Mouse (Mus musculus): ENCODE measurements around the gene Icam4. TPM values are rescaled to one million over a fixed set of nuclear protein-coding genes. Genes with fewer than 3 reads are reported as not detected.
"Not testable (repeated sequence)": the region's sequence is repeated elsewhere in the genome, so short reads cannot be mapped to it uniquely, and the experiment has no call there.

Gene Icam4
- polyA plus RNA-seq, 1 experiment from 2014 or later: 1.0 TPM

DNA sequence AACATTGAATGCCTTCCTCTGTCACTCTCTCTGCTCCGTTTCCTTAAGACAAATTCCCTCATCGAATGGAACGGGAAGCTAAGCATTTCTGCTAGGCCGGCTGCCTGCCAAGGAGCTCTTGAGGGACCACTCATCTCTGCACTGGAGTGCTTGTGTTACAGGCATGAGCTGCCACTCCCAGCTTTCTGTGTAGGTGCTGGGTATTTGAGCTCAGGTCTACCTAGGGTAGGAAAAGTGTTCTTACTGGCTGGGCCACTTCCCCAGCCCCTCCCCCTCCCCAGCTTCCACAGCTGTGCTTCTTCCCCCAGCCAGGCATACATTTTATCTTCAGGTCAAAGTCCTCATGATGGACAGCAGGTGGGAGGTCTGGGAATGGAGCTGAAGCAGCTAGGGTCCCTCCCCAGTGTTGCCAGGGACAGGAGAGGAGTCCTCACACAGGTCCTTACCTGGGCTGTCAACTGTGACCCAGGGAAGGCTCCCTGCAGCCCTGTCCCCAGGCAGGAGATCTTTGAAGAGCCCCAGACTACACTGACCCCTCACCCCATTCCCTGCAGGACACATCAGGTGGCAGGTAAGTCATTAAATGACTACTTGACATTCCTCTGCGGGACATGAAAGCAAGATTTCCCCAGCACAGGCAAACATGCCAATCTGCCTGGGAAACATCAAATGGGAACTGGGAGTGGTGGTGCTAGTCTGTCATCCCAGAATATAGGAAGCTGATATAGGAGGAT lies 35.8 kb upstream of the Icam4 start:
- WGBS: 20% methylated on average over 5 of the region's 5 CpGs
- H3K4me2 ChIP-seq (replicated peaks; ENCODE audit: low read depth, low read length): no peak overlapping the region

GRCm38 (mm10) chr9:20995069-20995468 lies 34.1 kb upstream of the Icam4 start:
- no peak overlapping the region for H3K4me3 ChIP-seq (ENCODE audit: low read depth, low read length)
- no peak overlapping the region for H3K9ac ChIP-seq (replicated peaks; ENCODE audit: low read depth, low read length)
- no peak for ATAC-seq (ENCODE audit: insufficient number of reproducible peaks, insufficient read depth, low FRiP score, low read depth)
- H3K4me1 ChIP-seq (ENCODE audit: control insufficient read depth, insufficient read depth, low read length): peaks cover 11% of the 10 kb centered on the region
- no peaks in the 10 kb centered on the region for H3K36me3 ChIP-seq (ENCODE audit: control insufficient read depth, insufficient read depth, low read length)
- no peak overlapping the region for H3K4me2 ChIP-seq (replicated peaks; ENCODE audit: low read depth, low read length)
- WGBS: 72% methylated on average over 3 of the region's 3 CpGs
- H3K27me3 ChIP-seq (ENCODE audit: control insufficient read depth, insufficient read depth, low read length): no peaks in the 10 kb centered on the region
- H3K27ac ChIP-seq (ENCODE audit: low read length): no peak overlapping the region
- H3K9me3 ChIP-seq (ENCODE audit: control insufficient read depth, low read depth, low read length): no peaks in the 10 kb centered on the region

More for the DNA sequence above, 35.8 kb upstream of the Icam4 start:
- Histone ChIP-seq H3K9ac (replicated peaks; ENCODE audit: low read depth, low read length) (no peak overlapping the region), H3K27me3 (ENCODE audit: control insufficient read depth, insufficient read depth, low read length) (no peaks in the 10 kb centered on the region), H3K4me1 (ENCODE audit: control insufficient read depth, insufficient read depth, low read length) (peaks cover 11% of the 10 kb centered on the region), H3K4me3 (ENCODE audit: low read depth, low read length) (no peak overlapping the region), H3K9me3 (ENCODE audit: control insufficient read depth, low read depth, low read length) (no peaks in the 10 kb centered on the region), H3K36me3 (ENCODE audit: control insufficient read depth, insufficient read depth, low read length) (no peaks in the 10 kb centered on the region), H3K27ac (ENCODE audit: low read length) (peak overlapping the region; percentile 11; the same call in 1 of the 2 replicates)
- peak; percentile 79 for ATAC-seq (ENCODE audit: insufficient number of reproducible peaks, insufficient read depth, low FRiP score, low read depth)

- 85% methylated on average over 8 of the region's 8 CpGs for WGBS
- no peaks in the 10 kb centered on the region for H3K9me3 ChIP-seq (ENCODE audit: control insufficient read depth, low read depth, low read length)
- H3K9ac ChIP-seq (replicated peaks; ENCODE audit: low read depth, low read length): no peak overlapping the region
- peaks cover 4% of the 10 kb centered on the region for H3K4me1 ChIP-seq (ENCODE audit: control insufficient read depth, insufficient read depth, low read length)
- ATAC-seq (ENCODE audit: insufficient number of reproducible peaks, insufficient read depth, low FRiP score, low read depth): no peak
- no peak overlapping the region for H3K4me2 ChIP-seq (replicated peaks; ENCODE audit: low read depth, low read length)
- H3K4me3 ChIP-seq (ENCODE audit: low read depth, low read length): no peak overlapping the region
- no peaks in the 10 kb centered on the region for H3K27me3 ChIP-seq (ENCODE audit: control insufficient read depth, insufficient read depth, low read length)
- H3K27ac ChIP-seq (ENCODE audit: low read length): no peak overlapping the region
- no peaks in the 10 kb centered on the region for H3K36me3 ChIP-seq (ENCODE audit: control insufficient read depth, insufficient read depth, low read length)
Measured at GRCm38 (mm10) chr9:20997065-20997464, 32.1 kb upstream of the Icam4 start.

DNA sequence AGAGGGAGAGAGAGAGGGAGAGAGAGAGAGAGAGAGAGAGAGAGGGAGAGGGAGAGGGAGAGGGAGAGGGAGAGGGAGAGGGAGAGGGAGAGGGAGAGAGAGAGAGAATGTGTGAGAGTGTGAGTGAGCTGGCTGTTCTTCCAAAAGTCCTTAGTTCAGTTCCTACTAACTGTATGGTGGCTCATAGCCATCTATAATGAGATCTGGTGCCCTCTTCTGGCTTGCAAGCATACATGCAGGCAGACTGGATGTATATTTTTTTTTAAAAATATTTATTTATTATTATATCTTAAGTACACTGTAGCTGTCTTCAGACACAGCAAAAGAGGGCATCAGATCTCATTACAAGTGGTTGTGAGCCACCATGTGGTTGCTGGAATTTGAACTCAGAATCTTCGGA lies 30.8 kb upstream of the Icam4 start:
- not testable (repeated sequence) for H3K27ac ChIP-seq (ENCODE audit: low read length); H3K9ac ChIP-seq (replicated peaks; ENCODE audit: low read depth, low read length); ATAC-seq (ENCODE audit: insufficient number of reproducible peaks, insufficient read depth, low FRiP score, low read depth); H3K4me1 ChIP-seq (ENCODE audit: control insufficient read depth, insufficient read depth, low read length); H3K27me3 ChIP-seq (ENCODE audit: control insufficient read depth, insufficient read depth, low read length); H3K4me3 ChIP-seq (ENCODE audit: low read depth, low read length); H3K4me2 ChIP-seq (replicated peaks; ENCODE audit: low read depth, low read length); H3K36me3 ChIP-seq (ENCODE audit: control insufficient read depth, insufficient read depth, low read length); H3K9me3 ChIP-seq (ENCODE audit: control insufficient read depth, low read depth, low read length)
- 63% methylated on average over 1 of the region's 1 CpGs for WGBS

GRCm38 (mm10) chr9:21000811-21001210 lies 28.4 kb upstream of the Icam4 start:
- H3K4me1 ChIP-seq (ENCODE audit: control insufficient read depth, insufficient read depth, low read length): no peaks in the 10 kb centered on the region
- peaks cover 12% of the 10 kb centered on the region; the same call in 1 of the 2 replicates for H3K36me3 ChIP-seq (ENCODE audit: control insufficient read depth, insufficient read depth, low read length)
- no peak overlapping the region for H3K4me2 ChIP-seq (replicated peaks; ENCODE audit: low read depth, low read length)
- no peaks in the 10 kb centered on the region for H3K9me3 ChIP-seq (ENCODE audit: control insufficient read depth, low read depth, low read length)
- H3K9ac ChIP-seq (replicated peaks; ENCODE audit: low read depth, low read length): no peak overlapping the region
- H3K27ac ChIP-seq (ENCODE audit: low read length): no peak overlapping the region
- no peak for ATAC-seq (ENCODE audit: insufficient number of reproducible peaks, insufficient read depth, low FRiP score, low read depth)
- H3K4me3 ChIP-seq (ENCODE audit: low read depth, low read length): no peak overlapping the region
- no peaks in the 10 kb centered on the region for H3K27me3 ChIP-seq (ENCODE audit: control insufficient read depth, insufficient read depth, low read length)

GRCm38 (mm10) chr9:21001651-21002200 lies 27.4 kb upstream of the Icam4 start:
- no peak overlapping the region for H3K4me3 ChIP-seq (ENCODE audit: low read depth, low read length)
- WGBS: 47% methylated on average over 6 of the region's 6 CpGs
- H3K9me3 ChIP-seq (ENCODE audit: control insufficient read depth, low read depth, low read length): no peaks in the 10 kb centered on the region
- no peak overlapping the region for H3K27ac ChIP-seq (ENCODE audit: low read length)
- no peaks in the 10 kb centered on the region for H3K4me1 ChIP-seq (ENCODE audit: control insufficient read depth, insufficient read depth, low read length)
- peak overlapping the region; percentile 76; the same call in 1 of the 2 replicates for H3K4me2 ChIP-seq (replicated peaks; ENCODE audit: low read depth, low read length)
- no peak for ATAC-seq (ENCODE audit: insufficient number of reproducible peaks, insufficient read depth, low FRiP score, low read depth)
- H3K27me3 ChIP-seq (ENCODE audit: control insufficient read depth, insufficient read depth, low read length): no peaks in the 10 kb centered on the region
- H3K9ac ChIP-seq (replicated peaks; ENCODE audit: low read depth, low read length): no peak overlapping the region; the same call in 1 of the 2 replicates
- H3K36me3 ChIP-seq (ENCODE audit: control insufficient read depth, insufficient read depth, low read length): peaks cover 19% of the 10 kb centered on the region; the same call in 1 of the 2 replicates

DNA sequence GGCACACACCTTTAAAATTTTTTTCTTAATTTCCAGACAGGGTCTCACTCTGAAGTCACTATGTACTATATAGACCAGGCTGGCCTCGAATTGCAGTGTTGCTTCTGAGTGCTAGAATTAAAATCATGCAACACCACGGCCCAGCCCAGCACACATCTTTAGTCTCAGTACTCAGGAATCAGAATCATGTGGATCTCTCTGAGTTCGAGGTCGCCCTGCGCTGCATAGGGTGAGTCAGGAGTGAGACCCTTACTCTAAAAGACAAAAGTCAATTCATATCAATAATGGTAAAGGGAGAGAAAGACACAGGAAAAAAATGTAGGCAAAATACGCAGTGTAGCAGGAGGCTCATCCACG lies 26.9 kb upstream of the Icam4 start:
- Histone ChIP-seq H3K9ac (replicated peaks; ENCODE audit: low read depth, low read length) (peak overlapping the region; percentile 52), H3K27ac (ENCODE audit: low read length) (peak overlapping the region; percentile 29; the same call in 1 of the 2 replicates), H3K4me2 (replicated peaks; ENCODE audit: low read depth, low read length) (peak overlapping the region; percentile 76), H3K27me3 (ENCODE audit: control insufficient read depth, insufficient read depth, low read length) (no peaks in the 10 kb centered on the region), H3K9me3 (ENCODE audit: control insufficient read depth, low read depth, low read length) (no peaks in the 10 kb centered on the region), H3K4me1 (ENCODE audit: control insufficient read depth, insufficient read depth, low read length) (no peaks in the 10 kb centered on the region), H3K4me3 (ENCODE audit: low read depth, low read length) (peak overlapping the region; percentile 69), H3K36me3 (ENCODE audit: control insufficient read depth, insufficient read depth, low read length) (peaks cover 24% of the 10 kb centered on the region)
- ATAC-seq (ENCODE audit: insufficient number of reproducible peaks, insufficient read depth, low FRiP score, low read depth): no peak; the same call in 1 of the 2 replicates
- WGBS: 9% methylated on average over 7 of the region's 7 CpGs

GRCm38 (mm10) chr9:21002627-21003551 lies 26.3 kb upstream of the Icam4 start, which contains the start of gene Mrpl4:
Gene Mrpl4, plus strand, starts transcription at chr9:21002738.
- no peaks in the 10 kb centered on the region for H3K27me3 ChIP-seq (ENCODE audit: control insufficient read depth, insufficient read depth, low read length)
- peak within 1 kb of the TSS; percentile 69 for H3K4me3 ChIP-seq (ENCODE audit: low read depth, low read length)
- H3K36me3 ChIP-seq (ENCODE audit: control insufficient read depth, insufficient read depth, low read length): peaks cover 31% of the 10 kb centered on the region
- H3K4me1 ChIP-seq (ENCODE audit: control insufficient read depth, insufficient read depth, low read length): no peaks in the 10 kb centered on the region
- no peaks in the 10 kb centered on the region for H3K9me3 ChIP-seq (ENCODE audit: control insufficient read depth, low read depth, low read length)
- peak; percentile 79 for ATAC-seq (ENCODE audit: insufficient number of reproducible peaks, insufficient read depth, low FRiP score, low read depth)
- peak within 1 kb of the TSS; percentile 29 for H3K27ac ChIP-seq (ENCODE audit: low read length)
- H3K4me2 ChIP-seq (replicated peaks; ENCODE audit: low read depth, low read length): peak within 1 kb of the TSS; percentile 76
- H3K9ac ChIP-seq (replicated peaks; ENCODE audit: low read depth, low read length): peak within 1 kb of the TSS; percentile 52
- WGBS: under 1% methylated on average over 72 of the region's 72 CpGs

Data from stomach, embryonic 14.5 days (tissue).